Mouse (Mus musculus) hindbrain, embryonic 16.5 days (tissue): ENCODE measurements at regions not wholly inside any gene's neighbourhood (a gene's known extent, or its start where the extent isn't known, plus 50 kb on each side); places are given as distances from the start of the nearest gene placed in this dataset.

Experiments
- ATAC-seq: fragments of 200-750 bp; cut with Nextera tagmentation; 2 replicates; pipeline ENCODE4 v1.8.0; 2017; ENCODE audit warnings: moderate TSS enrichment, moderate library complexity
- H3K27ac ChIP-seq: fragments of 300-500 bp; sonication (generic); 2 replicates; pipeline ENCODE4 v1.5.1; 2014; ENCODE audit warnings: low read depth, mild to moderate bottlenecking, control low read depth, low read length, moderate library complexity
- H3K27me3 ChIP-seq: fragments of 300-500 bp; sonication (generic); replicated peaks from 2 replicates; pipeline ENCODE4 v1.6.1; 2014; ENCODE audit warnings: low read length; ENCODE audit not compliant: control insufficient read depth, insufficient read depth
- H3K36me3 ChIP-seq: fragments of 300-500 bp; sonication (generic); 2 replicates; pipeline ENCODE4 v1.6.1; 2014; ENCODE audit warnings: mild to moderate bottlenecking, low read length, moderate library complexity, mixed read lengths; ENCODE audit not compliant: control insufficient read depth, insufficient read depth
- H3K4me1 ChIP-seq: fragments of 300-500 bp; sonication (generic); 2 replicates; pipeline ENCODE4 v1.6.1; 2014; ENCODE audit warnings: low read depth, low read length; ENCODE audit not compliant: control insufficient read depth, insufficient read depth
- H3K4me2 ChIP-seq: fragments of 300-500 bp; sonication (generic); 2 replicates; pipeline ENCODE4 v1.6.1; 2014; ENCODE audit warnings: mild to moderate bottlenecking, low read length, control low read depth, moderate library complexity
- H3K4me3 ChIP-seq: fragments of 300-500 bp; sonication (generic); 2 replicates; pipeline ENCODE4 v1.5.1; 2014; ENCODE audit warnings: mild to moderate bottlenecking, low read length, control low read depth, moderate library complexity
- H3K9ac ChIP-seq: fragments of 300-500 bp; sonication (generic); 2 replicates; pipeline ENCODE4 v1.6.1; 2014; ENCODE audit warnings: low read depth, mild to moderate bottlenecking, control low read depth, low read length, moderate library complexity
- H3K9me3 ChIP-seq: fragments of 300-500 bp; sonication (generic); 2 replicates; pipeline ENCODE4 v1.6.1; 2014; ENCODE audit warnings: mild to moderate bottlenecking, low read length, moderate library complexity; ENCODE audit not compliant: control insufficient read depth
- WGBS: fragments of 180-500 bp; shearing (Covaris S2); extraction: QIAGEN DNeasy Blood & Tissue Kit; methylation state at CpG from one replicate; pipeline ENCODE4 v1.1.7; 2014; 5-methylcytosine and 5-hydroxymethylcytosine counted together

GRCm38 (mm10) chr6:93323881-93324280 lies 380.6 kb upstream of the Adamts9 start:
- Histone ChIP-seq H3K9me3 (no peaks in the 10 kb centered on the region), H3K36me3 (no peaks in the 10 kb centered on the region), H3K4me1 (no peaks in the 10 kb centered on the region), H3K4me3 (no peak overlapping the region), H3K4me2 (no peak overlapping the region), H3K9ac (no peak overlapping the region), H3K27ac (no peak overlapping the region), H3K27me3 (no peaks in the 10 kb centered on the region)
- no peak for ATAC-seq
- WGBS, result 65% methylated on average over 3 of the region's 3 CpGs

DNA sequence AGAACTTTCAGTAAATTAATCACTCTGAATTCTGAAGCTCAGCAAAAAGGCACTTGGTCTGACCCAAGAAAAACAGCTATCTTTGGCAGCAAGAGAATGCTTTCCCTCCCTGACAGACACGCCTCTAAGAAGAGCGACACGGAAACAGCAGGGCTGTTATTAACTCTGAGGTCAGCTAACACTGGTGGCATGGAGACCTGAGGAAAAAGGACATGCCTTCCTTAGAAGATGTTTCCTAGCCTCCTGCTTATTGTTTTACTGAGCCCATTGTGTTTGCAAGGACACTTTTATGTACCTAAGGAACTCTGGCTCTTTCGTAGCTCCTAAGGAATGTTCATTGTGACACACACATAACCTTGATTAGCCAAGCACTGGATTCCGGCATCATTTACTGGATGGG lies 371.3 kb upstream of the Adamts9 start:
- no peak overlapping the region for H3K9ac ChIP-seq
- no peak overlapping the region for H3K4me3 ChIP-seq
- no peaks in the 10 kb centered on the region for H3K9me3 ChIP-seq
- H3K36me3 ChIP-seq, result no peaks in the 10 kb centered on the region
- H3K27me3 ChIP-seq, result no peaks in the 10 kb centered on the region
- no peak for ATAC-seq
- no peak overlapping the region for H3K4me2 ChIP-seq
- no peak overlapping the region for H3K27ac ChIP-seq
- WGBS, result 72% methylated on average over 5 of the region's 5 CpGs
- no peaks in the 10 kb centered on the region for H3K4me1 ChIP-seq

- Histone ChIP-seq H3K27me3 (no peaks in the 10 kb centered on the region), H3K9ac (no peak overlapping the region), H3K4me1 (no peaks in the 10 kb centered on the region), H3K36me3 (no peaks in the 10 kb centered on the region), H3K9me3 (no peaks in the 10 kb centered on the region), H3K27ac (no peak overlapping the region), H3K4me3 (no peak overlapping the region), H3K4me2 (no peak overlapping the region)
- no peak for ATAC-seq
- 62% methylated on average over 2 of the region's 2 CpGs for WGBS
Measured at GRCm38 (mm10) chr6:93305176-93305575, 361.9 kb upstream of the Adamts9 start.

DNA sequence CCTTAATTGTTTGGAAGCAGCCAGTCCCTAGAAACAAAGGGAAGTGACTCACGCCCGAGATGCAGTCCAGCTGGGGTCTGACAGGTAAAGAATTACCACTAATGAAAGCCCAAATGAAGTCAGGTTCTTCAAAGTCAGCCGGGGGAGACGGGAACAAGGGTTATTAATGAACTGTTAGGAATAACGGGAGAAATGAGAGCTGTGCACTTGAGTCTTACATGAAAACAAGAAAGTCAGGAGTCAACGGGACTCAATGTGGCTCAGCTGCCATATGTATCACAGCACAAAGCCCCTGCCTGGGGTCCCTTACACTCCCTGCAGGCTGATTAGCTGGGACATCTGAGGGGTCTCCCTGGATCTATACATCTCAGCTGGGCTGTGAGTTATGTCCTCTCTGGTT lies 354.7 kb upstream of the Adamts9 start:
- no peak overlapping the region for H3K4me3 ChIP-seq
- no peak overlapping the region for H3K27ac ChIP-seq
- H3K9ac ChIP-seq, result no peak overlapping the region
- peaks cover 3% of the 10 kb centered on the region for H3K4me1 ChIP-seq
- H3K27me3 ChIP-seq, result no peaks in the 10 kb centered on the region
- WGBS, result 21% methylated on average over 6 of the region's 6 CpGs
- H3K9me3 ChIP-seq, result no peaks in the 10 kb centered on the region
- H3K36me3 ChIP-seq, result no peaks in the 10 kb centered on the region
- H3K4me2 ChIP-seq, result no peak overlapping the region
- ATAC-seq, result no peak

DNA sequence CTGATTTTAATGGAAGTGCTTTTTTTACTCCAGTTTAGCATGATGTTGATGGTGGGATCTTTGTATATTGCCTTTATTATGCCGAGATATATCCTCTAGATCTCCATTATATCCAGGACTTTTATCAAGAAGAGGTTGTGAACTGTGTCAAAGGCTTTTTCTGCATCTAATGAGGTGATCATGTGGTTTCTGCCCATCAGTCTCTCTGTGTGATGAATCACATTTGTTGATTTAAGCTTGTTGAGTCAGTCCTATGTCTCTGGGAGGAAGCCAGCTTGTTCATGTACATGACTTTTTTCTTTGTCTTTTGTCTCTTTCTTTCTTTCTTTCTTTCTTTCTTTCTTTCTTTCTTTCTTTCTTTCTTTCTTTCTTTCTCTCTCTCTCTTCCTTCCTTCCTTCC lies 348.4 kb upstream of the Adamts9 start:
- Histone ChIP-seq H3K27me3 (no peaks in the 10 kb centered on the region), H3K36me3 (no peaks in the 10 kb centered on the region), H3K9me3 (no peaks in the 10 kb centered on the region), H3K4me3 (no peak overlapping the region), H3K27ac (no peak overlapping the region), H3K4me2 (no peak overlapping the region), H3K4me1 (no peaks in the 10 kb centered on the region), H3K9ac (no peak overlapping the region)
- no peak for ATAC-seq
- 86% methylated on average over 1 of the region's 1 CpGs for WGBS

GRCm38 (mm10) chr6:93288421-93288820 lies 345.1 kb upstream of the Adamts9 start:
- Histone ChIP-seq H3K9ac (no peak overlapping the region), H3K27me3 (no peaks in the 10 kb centered on the region), H3K4me2 (no peak overlapping the region), H3K4me1 (no peaks in the 10 kb centered on the region), H3K27ac (no peak overlapping the region), H3K9me3 (no peaks in the 10 kb centered on the region), H3K36me3 (no peaks in the 10 kb centered on the region), H3K4me3 (no peak overlapping the region)
- ATAC-seq, result no peak
- 64% methylated on average over 4 of the region's 4 CpGs for WGBS

DNA sequence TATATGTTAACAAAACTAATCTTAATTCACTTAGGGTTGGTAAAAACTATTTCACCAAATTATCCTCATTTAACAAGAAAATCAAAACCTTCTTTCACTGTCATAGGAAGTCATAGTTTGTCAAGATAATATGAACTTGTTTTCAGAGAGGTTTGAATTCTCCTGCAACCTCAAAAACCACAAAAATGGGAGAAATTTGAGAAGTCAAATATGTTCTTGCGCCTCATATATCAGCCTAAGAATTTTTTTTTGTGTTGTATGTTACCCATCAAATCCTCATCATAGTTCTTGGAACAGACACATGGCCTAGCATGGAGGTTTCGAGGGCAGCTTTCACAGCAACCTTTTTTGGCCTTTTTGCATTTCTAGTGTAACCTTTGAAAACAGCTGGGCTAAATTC lies 342.5 kb upstream of the Adamts9 start:
- 92% methylated on average over 2 of the region's 2 CpGs for WGBS
- no peaks in the 10 kb centered on the region for H3K27me3 ChIP-seq
- H3K4me2 ChIP-seq, result no peak overlapping the region
- ATAC-seq, result no peak
- no peaks in the 10 kb centered on the region for H3K9me3 ChIP-seq
- no peaks in the 10 kb centered on the region for H3K36me3 ChIP-seq
- H3K4me1 ChIP-seq, result no peaks in the 10 kb centered on the region
- H3K9ac ChIP-seq, result no peak overlapping the region
- no peak overlapping the region for H3K27ac ChIP-seq
- no peak overlapping the region for H3K4me3 ChIP-seq

- ATAC-seq, result no peak
- H3K27me3 ChIP-seq, result no peaks in the 10 kb centered on the region
- no peak overlapping the region for H3K9ac ChIP-seq
- no peak overlapping the region for H3K27ac ChIP-seq
- H3K9me3 ChIP-seq, result no peaks in the 10 kb centered on the region
- H3K4me1 ChIP-seq, result no peaks in the 10 kb centered on the region
- H3K36me3 ChIP-seq, result no peaks in the 10 kb centered on the region
- H3K4me3 ChIP-seq, result no peak overlapping the region
- whole genome bisulfite sequencing, result 94% methylated on average over 1 of the region's 1 CpGs
- H3K4me2 ChIP-seq, result no peak overlapping the region
Measured at GRCm38 (mm10) chr6:93281530-93281929, 338.2 kb upstream of the Adamts9 start.

- WGBS, result 84% methylated on average over 12 of the region's 12 CpGs
- no peak overlapping the region for H3K4me3 ChIP-seq
- no peak for ATAC-seq
- H3K27me3 ChIP-seq, result no peaks in the 10 kb centered on the region
- no peak overlapping the region for H3K9ac ChIP-seq
- H3K4me1 ChIP-seq, result no peaks in the 10 kb centered on the region
- H3K27ac ChIP-seq, result no peak overlapping the region
- no peaks in the 10 kb centered on the region for H3K36me3 ChIP-seq
- no peak overlapping the region for H3K4me2 ChIP-seq
- no peaks in the 10 kb centered on the region for H3K9me3 ChIP-seq
Measured at GRCm38 (mm10) chr6:93273917-93274513, 330.7 kb upstream of the Adamts9 start.

DNA sequence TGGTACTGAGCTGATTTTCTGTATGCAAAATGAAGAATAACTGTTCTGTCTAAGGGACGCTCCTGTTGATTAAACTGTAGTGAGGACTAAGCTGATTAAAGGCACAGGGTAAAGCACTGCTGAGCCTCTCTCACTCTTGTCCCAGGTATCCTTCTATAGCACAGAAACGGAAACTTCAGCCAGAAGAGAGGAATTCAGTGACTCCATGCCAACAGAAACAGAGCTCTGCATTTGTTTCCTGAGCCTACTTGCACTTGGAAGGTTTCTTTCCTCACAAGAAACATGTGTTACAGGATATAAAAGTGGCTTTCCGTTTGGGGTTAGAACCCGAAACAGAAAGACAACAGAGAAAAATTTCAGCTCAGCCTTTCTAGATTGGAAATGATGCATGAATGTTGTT lies 328.9 kb upstream of the Adamts9 start:
- no peaks in the 10 kb centered on the region for H3K27me3 ChIP-seq
- WGBS, result 73% methylated on average over 4 of the region's 4 CpGs
- H3K27ac ChIP-seq, result no peak overlapping the region
- no peak for ATAC-seq
- no peaks in the 10 kb centered on the region for H3K4me1 ChIP-seq
- no peaks in the 10 kb centered on the region for H3K36me3 ChIP-seq
- H3K9ac ChIP-seq, result no peak overlapping the region
- H3K9me3 ChIP-seq, result no peaks in the 10 kb centered on the region
- H3K4me3 ChIP-seq, result no peak overlapping the region
- H3K4me2 ChIP-seq, result no peak overlapping the region
